Mouse (Mus musculus): Measurements from ENCODE around the gene Cd160. TPM values are rescaled to one million over a fixed set of nuclear protein-coding genes. Genes with fewer than 3 reads are reported as not detected.

Cd160 gene
- total and polyA plus RNA-seq, 3 experiments = not detected

DNA sequence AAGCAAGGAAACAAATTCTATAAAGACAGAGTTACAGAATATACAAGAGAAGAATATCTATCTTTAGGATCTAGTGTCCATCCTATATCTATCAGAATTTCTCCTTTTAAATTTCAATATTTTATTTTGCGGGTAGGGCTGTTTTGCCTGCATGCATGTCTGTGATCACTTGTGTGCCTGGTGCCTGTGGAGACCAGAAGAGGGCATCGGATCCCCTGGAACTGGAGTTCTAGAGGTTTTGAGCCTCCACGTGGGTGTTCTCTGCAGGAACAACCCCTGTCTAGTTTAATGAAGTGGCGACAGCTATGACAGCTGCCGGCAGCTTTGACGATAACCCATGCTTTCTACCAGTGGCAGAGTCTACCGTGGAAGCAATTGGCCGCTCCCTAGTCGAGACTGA lies 16.0 kb downstream of the Cd160 start:
- Histone ChIP-seq H3K9me3 (replicated peaks; ENCODE audit: low read length) (peaks cover 3% of the 10 kb centered on the region), H3K4me2 (ENCODE audit: insufficient read depth, low read depth, poor library complexity, severe bottlenecking) (peak overlapping the region; percentile 51; the same call in 1 of the 2 replicates), H3K9ac (ENCODE audit: insufficient read depth, low read depth) (no peak overlapping the region), H3K27ac (ENCODE audit: insufficient read depth, low read depth) (no peak overlapping the region), H3K79me2 (replicated peaks; ENCODE audit: control insufficient read depth, extremely low read depth, insufficient read depth, poor library complexity, severe bottlenecking) (no peaks in the 10 kb centered on the region), H3K4me3 (replicated peaks in 1 of 3; ENCODE audit: low read depth in 2 of 3, low read length in 2 of 3, poor library complexity in 1 of 3) (no peak overlapping the region), H3K36me3 (replicated peaks in 1 of 2; ENCODE audit: control insufficient read depth in 1 of 2, insufficient read depth in 1 of 2, low read length in 1 of 2) (no peaks in the 10 kb centered on the region), H3K4me1 (ENCODE audit: control insufficient read depth in 1 of 2, insufficient read depth in 2 of 2) (no peaks in the 10 kb centered on the region), H3K27me3 (replicated peaks) (no peaks in the 10 kb centered on the region)
- TF ChIP-seq SMC3 (IDR thresholded peaks at IDR 0.05; ENCODE audit: low read depth, low read length) (peak; percentile 25), MYC (IDR thresholded peaks at IDR 0.05; ENCODE audit: low read depth, low read length) (peak; percentile 67; the same call in 1 of the 2 replicates), ELF1 (IDR thresholded peaks at IDR 0.05; ENCODE audit: low read depth, low read length) (no peak), RAD21 (IDR thresholded peaks at IDR 0.05; ENCODE audit: low read depth, low read length) (peak; percentile 43), CHD1 (IDR thresholded peaks at IDR 0.05; ENCODE audit: low read depth, low read length) (no peak), CTCF (conservative IDR thresholded peaks at IDR 0.05 in 1 of 2, IDR thresholded peaks at IDR 0.05 in 1 of 2; ENCODE audit: low read depth in 2 of 2, low read length in 2 of 2) (peak in 1 of 2 experiments; percentile 55; a peak in 2 of 4 replicates), SIN3A (IDR thresholded peaks at IDR 0.05; ENCODE audit: low read length) (no peak)
- in situ Hi-C loops (cut with MboI; ENCODE audit: low pct_ligation_motif_present, low pct_unique_long_range_greater_than_20kb, low sequenced_read_pairs) (loop anchor here (25.0 kb wide), 1 partner anchor 274 kb away; no protein-coding TSS in a partner anchor), dilution Hi-C loops (cut with MboI; ENCODE audit: extremely low pct_ligation_motif_present, extremely low pct_unique_long_range_greater_than_20kb, low sequenced_read_pairs) (no loop called here)
- DNase-seq (ENCODE audit: extremely low read depth) = peak; percentile 11

DNA sequence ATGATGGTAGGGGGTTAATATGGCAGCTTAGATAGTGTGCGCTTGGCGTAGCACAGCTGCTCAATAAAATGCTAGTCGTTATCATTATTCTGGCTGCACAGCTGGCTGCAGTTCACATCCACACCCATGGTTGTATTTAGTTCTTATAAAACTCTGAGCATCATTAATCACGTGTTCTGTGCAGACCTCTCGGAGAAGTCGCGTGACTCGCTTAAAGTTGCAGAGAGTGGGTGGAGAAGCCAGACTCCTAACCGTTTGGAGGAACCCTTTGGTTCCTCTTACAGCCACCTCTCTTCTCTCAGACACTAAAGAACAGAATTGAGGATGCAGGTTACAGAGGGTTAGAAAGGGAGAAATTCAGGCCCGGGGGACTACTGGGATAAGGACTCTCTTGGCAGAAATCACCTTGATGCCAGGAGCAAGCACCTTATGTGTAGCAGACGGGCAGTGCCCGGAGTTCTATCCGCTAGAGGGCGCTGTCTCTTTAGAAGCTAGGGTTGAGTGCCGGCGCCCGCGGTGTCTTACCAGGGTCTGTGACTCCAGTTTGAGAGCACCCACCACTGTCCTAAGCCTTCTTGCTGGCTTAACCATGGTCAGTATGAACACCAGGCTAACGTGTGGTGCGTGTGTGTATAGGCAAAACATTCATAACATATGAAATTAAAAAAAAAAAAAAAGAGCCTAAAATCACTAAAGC lies 16.6 kb downstream of the Cd160 start:
- H3K79me2 ChIP-seq (replicated peaks; ENCODE audit: control insufficient read depth, extremely low read depth, insufficient read depth, poor library complexity, severe bottlenecking) = no peaks in the 10 kb centered on the region
- no peak overlapping the region for H3K9ac ChIP-seq (ENCODE audit: insufficient read depth, low read depth)

More for the DNA sequence above, 16.6 kb downstream of the Cd160 start:
- no peaks in the 10 kb centered on the region for H3K4me1 ChIP-seq (ENCODE audit: control insufficient read depth in 1 of 2, insufficient read depth in 2 of 2)
- H3K27me3 ChIP-seq (replicated peaks) = no peaks in the 10 kb centered on the region
- H3K27ac ChIP-seq (ENCODE audit: insufficient read depth, low read depth) = no peak overlapping the region
- DNase-seq (ENCODE audit: extremely low read depth) = peak; percentile 76
- peaks cover 3% of the 10 kb centered on the region for H3K9me3 ChIP-seq (replicated peaks; ENCODE audit: low read length)
- no peak for TF ChIP-seq TBP (conservative IDR thresholded peaks at IDR 0.05; ENCODE audit: low read depth, low read length)
- TF ChIP-seq ZNF384 (IDR thresholded peaks at IDR 0.05; ENCODE audit: low read depth, low read length) = peak; percentile 54; the same call in 1 of the 2 replicates
- no peak for TF ChIP-seq ZKSCAN1 (IDR thresholded peaks at IDR 0.05; ENCODE audit: borderline replicate concordance, low read depth, low read length)
- TF ChIP-seq MAX (IDR thresholded peaks at IDR 0.05; ENCODE audit: low read length) = no peak
- TF ChIP-seq IRF4 (IDR thresholded peaks at IDR 0.05; ENCODE audit: low read depth, low read length) = peak; percentile 31; the same call in 1 of the 2 replicates
- 0 out of 2 replicates have a peak, but pooled peaks have one; percentile 50 for TF ChIP-seq MXI1 (IDR thresholded peaks at IDR 0.05; ENCODE audit: low read depth, low read length)
- TF ChIP-seq USF1 (IDR thresholded peaks at IDR 0.05; ENCODE audit: low read depth, low read length) = no peak
- peak; percentile 75 for TF ChIP-seq SMC3 (IDR thresholded peaks at IDR 0.05; ENCODE audit: low read depth, low read length)
- peak; percentile 69 for TF ChIP-seq RAD21 (IDR thresholded peaks at IDR 0.05; ENCODE audit: low read depth, low read length)
- no peak; the same call in 1 of the 2 replicates for TF ChIP-seq TCF12 (IDR thresholded peaks at IDR 0.05; ENCODE audit: low read depth, low read length)
- peak; percentile 35 to 86; a peak in 3 of 4 replicates for TF ChIP-seq CTCF (conservative IDR thresholded peaks at IDR 0.05 in 1 of 2, IDR thresholded peaks at IDR 0.05 in 1 of 2; ENCODE audit: low read depth in 2 of 2, low read length in 2 of 2)
- peak; percentile 32 for TF ChIP-seq BHLHE40 (IDR thresholded peaks at IDR 0.05; ENCODE audit: low read depth, low read length)
- TF ChIP-seq HCFC1 (IDR thresholded peaks at IDR 0.05; ENCODE audit: low read depth, low read length) = no peak
- H3K4me2 ChIP-seq (ENCODE audit: insufficient read depth, low read depth, poor library complexity, severe bottlenecking) = peak overlapping the region; percentile 51
- H3K36me3 ChIP-seq (replicated peaks in 1 of 2; ENCODE audit: control insufficient read depth in 1 of 2, insufficient read depth in 1 of 2, low read length in 1 of 2) = no peaks in the 10 kb centered on the region
- no peak overlapping the region for H3K4me3 ChIP-seq (replicated peaks in 1 of 3; ENCODE audit: low read depth in 2 of 3, low read length in 2 of 3, poor library complexity in 1 of 3)
- dilution Hi-C loops (cut with MboI; ENCODE audit: extremely low pct_ligation_motif_present, extremely low pct_unique_long_range_greater_than_20kb, low sequenced_read_pairs) = no loop called here
- in situ Hi-C loops (cut with MboI; ENCODE audit: low pct_ligation_motif_present, low pct_unique_long_range_greater_than_20kb, low sequenced_read_pairs) = loop anchor here (25.0 kb wide), 1 partner anchor 275 kb away; no protein-coding TSS in a partner anchor

Measured in CH12.LX (cell line).